Mouse (Mus musculus): Measurements from ENCODE around the gene Gm6793. TPM values are rescaled to one million over a fixed set of nuclear protein-coding genes. Genes with fewer than 3 reads are reported as not detected.

Gene Gm6793
- polyA plus RNA-seq, 1 experiment from 2014 or later, result 0.29 TPM

DNA sequence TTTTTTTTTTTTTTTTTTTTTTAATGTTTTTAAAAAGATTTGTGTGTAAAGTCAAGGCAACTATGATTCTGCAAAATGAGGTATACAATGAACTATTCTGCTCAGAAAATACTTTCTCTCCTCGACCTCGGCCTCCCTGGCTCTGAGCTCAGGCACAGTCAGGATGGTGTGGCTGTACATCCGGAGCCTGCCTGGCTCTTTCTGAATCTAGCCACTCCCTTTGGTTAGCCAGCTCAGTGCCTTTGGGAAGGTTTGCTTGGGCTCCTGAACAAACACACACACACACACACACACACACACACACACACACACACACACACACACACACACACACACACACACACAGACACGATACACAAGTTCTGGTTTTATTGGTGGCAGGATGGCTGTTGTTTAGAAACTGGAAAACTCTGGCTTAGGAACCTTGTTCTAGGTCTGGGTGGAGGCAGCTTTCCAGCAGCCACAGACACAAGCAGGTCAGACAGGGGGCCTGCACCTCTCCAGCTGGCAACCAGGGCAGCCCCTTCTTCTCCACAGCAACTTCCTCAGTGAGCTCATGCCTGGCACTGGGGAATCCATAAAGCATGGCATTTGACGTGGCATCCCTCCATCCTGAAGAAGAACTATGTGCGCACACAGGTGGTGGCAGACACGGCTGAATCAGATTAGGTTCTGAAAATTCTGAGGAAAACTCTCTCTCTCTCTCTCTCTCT is 49.8 kb downstream of the Gm6793 start:
- ATAC-seq, result no peak
- Histone ChIP-seq H3K9ac (ENCODE audit: low read depth, low read length) (no peak overlapping the region), H3K27ac (ENCODE audit: low read depth, low read length) (no peak overlapping the region), H3K36me3 (ENCODE audit: control insufficient read depth, insufficient read depth) (no peaks in the 10 kb centered on the region), H3K9me3 (ENCODE audit: control insufficient read depth) (no peaks in the 10 kb centered on the region), H3K4me2 (replicated peaks; ENCODE audit: low read depth) (no peak overlapping the region), H3K4me1 (replicated peaks; ENCODE audit: control insufficient read depth, insufficient read depth, low read length) (no peaks in the 10 kb centered on the region), H3K27me3 (replicated peaks; ENCODE audit: control insufficient read depth, insufficient read depth, low read length) (no peaks in the 10 kb centered on the region), H3K4me3 (ENCODE audit: low read depth, low read length) (no peak overlapping the region)
- no peak for TF ChIP-seq CTCF (IDR thresholded peaks at IDR 0.05; ENCODE audit: low read depth)
- 63% methylated on average over 7 of the region's 7 CpGs for WGBS

DNA sequence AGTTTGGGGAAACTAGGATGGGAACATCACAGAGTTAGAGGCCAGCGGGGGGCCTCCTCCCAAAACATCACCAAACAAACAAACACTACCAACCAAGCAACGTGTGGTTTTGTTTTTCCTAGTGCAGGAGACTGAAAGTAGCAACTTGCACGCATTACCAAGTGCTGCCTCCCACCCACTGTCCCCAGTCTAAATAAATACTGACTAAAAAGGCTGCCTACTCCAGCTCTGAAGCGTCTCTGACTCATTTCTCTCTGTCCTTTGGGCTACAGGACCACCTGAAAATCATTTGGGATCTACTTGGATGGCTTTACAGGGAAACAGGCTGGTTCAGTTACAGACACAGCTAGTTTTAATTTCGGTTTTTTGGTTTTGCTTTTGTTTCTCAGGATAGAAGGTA is 50.5 kb downstream of the Gm6793 start:
- TF ChIP-seq CTCF (IDR thresholded peaks at IDR 0.05; ENCODE audit: low read depth), result no peak
- 53% methylated on average over 5 of the region's 5 CpGs for WGBS

DNA sequence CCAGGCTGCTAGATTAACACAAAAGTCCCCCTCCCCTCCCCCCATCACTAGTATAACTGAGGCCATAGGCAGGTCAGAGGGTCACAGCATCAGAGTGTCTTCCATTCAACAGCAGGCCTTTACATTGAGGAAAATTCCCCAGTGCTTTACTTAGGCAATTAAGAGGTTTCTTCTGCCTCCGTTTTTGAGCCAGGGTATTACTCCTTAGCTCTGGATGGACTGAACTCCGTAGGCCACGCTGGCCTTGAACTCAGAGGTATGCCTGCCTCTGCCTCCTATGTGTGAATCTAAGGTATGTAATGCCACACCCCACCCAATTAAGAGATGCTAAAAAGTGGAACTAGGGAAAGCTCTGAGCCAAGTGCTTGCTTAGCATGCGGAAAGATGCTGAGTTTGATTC is 51.3 kb downstream of the Gm6793 start:
- Histone ChIP-seq H3K27ac (ENCODE audit: low read depth, low read length) (no peak overlapping the region), H3K4me2 (replicated peaks; ENCODE audit: low read depth) (no peak overlapping the region), H3K9ac (ENCODE audit: low read depth, low read length) (no peak overlapping the region), H3K36me3 (ENCODE audit: control insufficient read depth, insufficient read depth) (no peaks in the 10 kb centered on the region; the same call in 1 of the 2 replicates), H3K4me1 (replicated peaks; ENCODE audit: control insufficient read depth, insufficient read depth, low read length) (no peaks in the 10 kb centered on the region), H3K27me3 (replicated peaks; ENCODE audit: control insufficient read depth, insufficient read depth, low read length) (no peaks in the 10 kb centered on the region), H3K9me3 (ENCODE audit: control insufficient read depth) (no peaks in the 10 kb centered on the region), H3K4me3 (ENCODE audit: low read depth, low read length) (no peak overlapping the region)
- WGBS, result 87% methylated on average over 4 of the region's 4 CpGs
- no peak for ATAC-seq
- TF ChIP-seq CTCF (IDR thresholded peaks at IDR 0.05; ENCODE audit: low read depth), result no peak

More for the DNA sequence above, 50.5 kb downstream of the Gm6793 start:
- Histone ChIP-seq H3K4me2 (replicated peaks; ENCODE audit: low read depth) (no peak overlapping the region), H3K4me3 (ENCODE audit: low read depth, low read length) (no peak overlapping the region), H3K9me3 (ENCODE audit: control insufficient read depth) (no peaks in the 10 kb centered on the region), H3K27ac (ENCODE audit: low read depth, low read length) (no peak overlapping the region), H3K4me1 (replicated peaks; ENCODE audit: control insufficient read depth, insufficient read depth, low read length) (no peaks in the 10 kb centered on the region), H3K9ac (ENCODE audit: low read depth, low read length) (no peak overlapping the region), H3K36me3 (ENCODE audit: control insufficient read depth, insufficient read depth) (no peaks in the 10 kb centered on the region; the same call in 1 of the 2 replicates), H3K27me3 (replicated peaks; ENCODE audit: control insufficient read depth, insufficient read depth, low read length) (no peaks in the 10 kb centered on the region)
- no peak for ATAC-seq

Other genes with a start within 250 kb of the Gm6793 start
- 87.2 and 89.5 TPM in 2 replicates for gene Cfdp1, start 160.7 kb downstream of the Gm6793 start, polyA plus RNA-seq (2015; fragmentation: Nextera tagmentation; extraction: Ambion mirVana)
- gene Tmem170, start 138.3 kb downstream of the Gm6793 start, polyA plus RNA-seq (2015; fragmentation: Nextera tagmentation; extraction: Ambion mirVana), result 24.1 and 25.4 TPM in 2 replicates
- gene Chst5, start 104.6 kb downstream of the Gm6793 start, polyA plus RNA-seq (2015; fragmentation: Nextera tagmentation; extraction: Ambion mirVana), result 0.44 and 0.54 TPM in 2 replicates
- gene Tmem231, start 81.2 kb downstream of the Gm6793 start, polyA plus RNA-seq (2015; fragmentation: Nextera tagmentation; extraction: Ambion mirVana), result 1.8 and 2.2 TPM in 2 replicates
- 298 and 308 TPM in 2 replicates for gene Gabarapl2, start 74.3 kb downstream of the Gm6793 start, polyA plus RNA-seq (2015; fragmentation: Nextera tagmentation; extraction: Ambion mirVana)
- gene Adat1, start 22.7 kb downstream of the Gm6793 start, polyA plus RNA-seq (2015; fragmentation: Nextera tagmentation; extraction: Ambion mirVana), result 1.2 and 1.4 TPM in 2 replicates
- 63.7 and 69.2 TPM in 2 replicates for gene Kars, start 3.7 kb downstream of the Gm6793 start, polyA plus RNA-seq (2015; fragmentation: Nextera tagmentation; extraction: Ambion mirVana)
- 10.1 and 11.2 TPM in 2 replicates for gene Terf2ip, start 3.6 kb downstream of the Gm6793 start, polyA plus RNA-seq (2015; fragmentation: Nextera tagmentation; extraction: Ambion mirVana)

Measured in intestine, postnatal 0 days (tissue).